ENCODE assay signal across 15 mouse cellular contexts in genomic region chr1:43138268-43138812, GRCm38 (mm10). TPM values are rescaled to one million over a fixed set of nuclear protein-coding genes. Genes with fewer than 3 reads are reported as not detected.
DNase-seq lines count a peak whose midpoint lies in the region; ATAC-seq and TF ChIP-seq lines count a peak whose summit lies in the region.
"Had no signal": no experiment of that assay in that cellular context is flagged by ENCODE, and none has a peak within 500 bp of the region (broad histone marks: within the 10 kb centered on the region; RNA-seq: fewer than 3 reads in every experiment).

No protein-coding gene starts in this region.

- H3K9ac ChIP-seq in liver, adult 2 months (ENCODE audit: low read depth, low read length) = no peak overlapping the region
- H3K9ac ChIP-seq in liver, embryonic 12.5 days = no peak overlapping the region
- H3K9ac ChIP-seq in MEL (ENCODE audit: control insufficient read depth, low read depth, low read length, poor library complexity, severe bottlenecking) = no peak overlapping the region

- no peak overlapping the region for H3K4me2 ChIP-seq in liver, embryonic 12.5 days

- WGBS in liver, adult 2 months = 71% methylated on average over 15 of the region's 15 CpGs
- 55% methylated on average over 15 of the region's 15 CpGs for WGBS in liver, embryonic 12.5 days (ENCODE audit: insufficient replicate concordance)

- peak; percentile 10 for DNase-seq in embryo, embryonic 10 days (ENCODE audit: low spot score)
- DNase-seq in embryo, embryonic 9.5 days (ENCODE audit: extremely low spot score) = no peak
- no peak for DNase-seq in liver, adult 2 months (ENCODE audit: extremely low read depth, low read depth, low spot score)
- DNase-seq in MEL (ENCODE audit: low read depth, low spot score) (peak; percentile 28), MN1 (ENCODE audit: low spot score) (no peak)
- no peak for DNase-seq in layer of hippocampus, postnatal 14 days (ENCODE audit: low spot score in 2 of 2)
- DNase-seq: adrenal gland, adult 8-10 months; cerebellum, postnatal 10 days; heart, postnatal 4 days; lung, adult 18-20 months; midbrain, embryonic 14.5 days; thymus, postnatal 25 days had no signal

- no peaks in the 10 kb centered on the region for H3K27me3 ChIP-seq in liver, adult 2 months (ENCODE audit: control insufficient read depth, insufficient read depth, low read length)
- no peaks in the 10 kb centered on the region for H3K27me3 ChIP-seq in liver, embryonic 12.5 days (replicated peaks)
- H3K27me3 ChIP-seq in MEL (ENCODE audit: control insufficient read depth in 1 of 2, insufficient read depth in 2 of 2, low read length in 2 of 2) = no peaks in the 10 kb centered on the region

- no peaks in the 10 kb centered on the region for H3K9me3 ChIP-seq in liver, embryonic 12.5 days (replicated peaks)
- no peaks in the 10 kb centered on the region for H3K9me3 ChIP-seq in MEL (replicated peaks; ENCODE audit: insufficient read depth, low read length)

- no peak for TF ChIP-seq POLR2A in liver, adult 2 months (IDR thresholded peaks at IDR 0.05; ENCODE audit: extremely low read depth, insufficient read depth, low read length)
- no peak for TF ChIP-seq POLR2A in MEL (IDR thresholded peaks at IDR 0.05; ENCODE audit: control insufficient read depth in 1 of 2, insufficient read depth in 1 of 2, low read depth in 1 of 2, low read length in 2 of 2, poor library complexity in 1 of 2)

- no peak overlapping the region for H3K27ac ChIP-seq in liver, adult 2 months (replicated peaks; ENCODE audit: insufficient read depth, low read depth, low read length)
- H3K27ac ChIP-seq in liver, embryonic 12.5 days = no peak overlapping the region
- H3K27ac ChIP-seq in MEL (ENCODE audit: control insufficient read depth, low read depth, low read length) = no peak overlapping the region

- no peaks in the 10 kb centered on the region for H3K4me1 ChIP-seq in liver, adult 2 months (ENCODE audit: control insufficient read depth, insufficient read depth, low read length)
- no peaks in the 10 kb centered on the region for H3K4me1 ChIP-seq in liver, embryonic 12.5 days
- no peaks in the 10 kb centered on the region; a peak in 1 of 4 replicates for H3K4me1 ChIP-seq in MEL (ENCODE audit: control insufficient read depth in 1 of 2, insufficient read depth in 2 of 2, low read length in 2 of 2)

- H3K4me3 ChIP-seq in liver, adult 2 months (ENCODE audit: insufficient read depth, low read depth, low read length) = no peak overlapping the region
- no peak overlapping the region for H3K4me3 ChIP-seq in liver, embryonic 12.5 days
- no peak overlapping the region for H3K4me3 ChIP-seq in MEL (ENCODE audit: control insufficient read depth in 1 of 2, insufficient read depth in 1 of 2, low read depth in 2 of 2, low read length in 2 of 2)
- H3K4me3 ChIP-seq: erythroblast, embryonic 14.5 days had no signal

- no peak for TF ChIP-seq RAD21 in MEL (IDR thresholded peaks at IDR 0.05; ENCODE audit: low read depth, low read length)

- TF ChIP-seq EP300 in MEL (IDR thresholded peaks at IDR 0.05; ENCODE audit: low read depth in 1 of 2, low read length in 2 of 2) = no peak

- H3K79me2 ChIP-seq in liver, adult 2 months (ENCODE audit: control insufficient read depth, insufficient read depth, low read length) = no peaks in the 10 kb centered on the region
- H3K79me2 ChIP-seq in MEL (ENCODE audit: control insufficient read depth, insufficient read depth, low read length, poor library complexity) = no peaks in the 10 kb centered on the region

- no peak for ATAC-seq in liver, embryonic 12.5 days
- ATAC-seq in monocyte, adult 5-6 weeks (replicated peaks; ENCODE audit: insufficient number of reproducible peaks, low FRiP score, low TSS enrichment, poor library complexity, severe bottlenecking) = peak; percentile 54

- no peaks in the 10 kb centered on the region for H3K36me3 ChIP-seq in liver, adult 2 months (ENCODE audit: control insufficient read depth, insufficient read depth, low read length)
- no peaks in the 10 kb centered on the region for H3K36me3 ChIP-seq in liver, embryonic 12.5 days
- no peaks in the 10 kb centered on the region for H3K36me3 ChIP-seq in MEL (ENCODE audit: control insufficient read depth in 1 of 2, insufficient read depth in 2 of 2, low read length in 2 of 2)

- peak; percentile 65 for TF ChIP-seq CTCF in liver, adult 2 months (IDR thresholded peaks at IDR 0.05; ENCODE audit: low read depth, low read length)
- peak; percentile 69 to 81 (median 76) for TF ChIP-seq CTCF in MEL (IDR thresholded peaks at IDR 0.05 in 2 of 3, conservative IDR thresholded peaks at IDR 0.05 in 1 of 3; ENCODE audit: control insufficient read depth in 1 of 3, insufficient read depth in 1 of 3, low read depth in 2 of 3, low read length in 3 of 3, poor library complexity in 1 of 3, severe bottlenecking in 1 of 3)

TF ChIP-seq in MEL, 35 proteins besides CTCF, POLR2A, EP300 and RAD21:
- TF ChIP-seq ETS1 (IDR thresholded peaks at IDR 0.05; ENCODE audit: low read depth, low read length) (no peak), SMC3 (IDR thresholded peaks at IDR 0.05; ENCODE audit: low read depth, low read length) (peak; percentile 51)

RNA-seq across cellular contexts. Expression of gene AI597479, which starts 39.8 kb away (rescaled TPM):
- 7.9 and 8.0 TPM in 2 replicates for total RNA-seq in liver, adult 2 months (2014; rRNA removed)
- 2.6 and 2.8 TPM in 2 replicates for polyA plus RNA-seq in liver, adult 2 months (2012; rRNA removed)
- 12.5 and 14.2 TPM in 2 replicates for polyA plus RNA-seq in liver, embryonic 12.5 days (2016; fragmentation: Nextera tagmentation; extraction: Ambion mirVana)
- total RNA-seq in MEL (2012; rRNA removed) = 16.8 and 20.1 TPM in 2 replicates
- polyA plus RNA-seq in MEL (2012; ENCODE audit: insufficient read depth in 1 of 2, insufficient read length in 2 of 2, low read depth in 1 of 2, low replicate concordance in 2 of 2, missing spikeins in 1 of 2) = 10 to 100 TPM in 1 of 2 experiments, not detected in 1; 15.3 TPM
- total RNA-seq in monocyte, adult 5-6 weeks (2017) = 10.1 to 14.1 TPM (median 11.9 TPM) in 3 replicates
- 10 to 100 TPM; 21.3 to 21.7 TPM for total RNA-seq in layer of hippocampus, postnatal 14 days (2021)

RNA-seq across cellular contexts. Expression of gene Tgfbrap1, which starts 39.9 kb away (rescaled TPM):
- total RNA-seq in liver, adult 2 months (2014; rRNA removed) = 11.0 and 14.2 TPM in 2 replicates
- polyA plus RNA-seq in liver, adult 2 months (2012; rRNA removed) = 15.8 and 17.2 TPM in 2 replicates
- 6.1 and 6.7 TPM in 2 replicates for polyA plus RNA-seq in liver, embryonic 12.5 days (2016; fragmentation: Nextera tagmentation; extraction: Ambion mirVana)
- 7.9 and 9.2 TPM in 2 replicates for total RNA-seq in MEL (2012; rRNA removed)
- polyA plus RNA-seq in MEL (2012; ENCODE audit: insufficient read depth in 1 of 2, insufficient read length in 2 of 2, low read depth in 1 of 2, low replicate concordance in 2 of 2, missing spikeins in 1 of 2) = 10 to 100 TPM in 1 of 2 experiments, not detected in 1; 17.6 TPM
- total RNA-seq in monocyte, adult 5-6 weeks (2017) = 15.7 to 28.4 TPM (median 25.9 TPM) in 3 replicates
- 10 to 100 TPM; 40.6 to 42.3 TPM for total RNA-seq in layer of hippocampus, postnatal 14 days (2021)

RNA-seq across cellular contexts. Expression of gene Fhl2, which starts 58.4 kb away (rescaled TPM):
- total RNA-seq in liver, adult 2 months (2014; rRNA removed) = 0.28 and 0.47 TPM in 2 replicates
- polyA plus RNA-seq in liver, adult 2 months (2012; rRNA removed) = 0.39 and 0.71 TPM in 2 replicates
- 5.6 and 6.0 TPM in 2 replicates for polyA plus RNA-seq in liver, embryonic 12.5 days (2016; fragmentation: Nextera tagmentation; extraction: Ambion mirVana)
- total RNA-seq in MEL (2012; rRNA removed) = not detected in 2 replicates
- polyA plus RNA-seq in MEL (2012; ENCODE audit: insufficient read depth in 1 of 2, insufficient read length in 2 of 2, low read depth in 1 of 2, low replicate concordance in 2 of 2, missing spikeins in 1 of 2) = not detected
- 8.1 to 18.7 TPM (median 13.8 TPM) in 3 replicates for total RNA-seq in monocyte, adult 5-6 weeks (2017)
- total RNA-seq in layer of hippocampus, postnatal 14 days (2021) = 10 to 100 TPM; 43.5 to 46.4 TPM
- polyA plus RNA-seq: erythroblast, embryonic 14.5 days had no signal

Comparison
In these comparisons a context has a peak if more than half of its experiments do, and no peak if none do; other contexts are left out.
1. DNase-seq: peak in embryo, embryonic 10 days (single experiment) and MEL (single experiment); none in embryo, embryonic 9.5 days (single experiment), liver, adult 2 months (single experiment), MN1 (single experiment) and layer of hippocampus, postnatal 14 days (0 of 2).